Mouse (Mus musculus) ES-E14 (cell line): ENCODE results near the gene Ascc3.

Experiments
- CHD2 ChIP-seq: IDR thresholded peaks from 2 replicates; pipeline ENCODE4 v1.6.1; 2014; ENCODE audit warnings: mild to moderate bottlenecking, low read depth, low read length, inconsistent platforms
- ZC3H11A ChIP-seq: IDR thresholded peaks from 2 replicates; pipeline ENCODE4 v1.6.1; 2012; ENCODE audit warnings: low read depth, mild to moderate bottlenecking, inconsistent platforms, low read length, borderline replicate concordance

DNA sequence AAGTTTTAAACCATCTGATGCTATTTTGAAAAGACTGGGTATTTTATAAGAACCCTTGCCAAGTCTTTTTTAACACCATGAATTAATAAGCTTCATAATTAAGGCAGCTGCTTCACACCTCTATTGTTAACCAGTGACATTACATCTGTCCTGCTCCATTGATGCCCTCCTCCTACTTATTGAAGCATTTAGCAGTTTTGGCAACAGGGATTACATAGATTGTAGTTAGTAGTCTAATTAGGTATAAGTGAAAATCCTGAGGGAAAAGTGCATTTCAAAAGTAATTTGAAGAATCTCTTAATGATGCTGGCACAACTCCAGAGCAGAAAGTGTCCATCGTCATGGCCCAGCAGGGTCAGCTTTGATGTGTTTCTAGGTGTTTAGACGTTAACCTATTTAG, 180.3 kb downstream of the Ascc3 start:
- TF ChIP-seq ZC3H11A = no peak
- TF ChIP-seq CHD2 = no peak
